Mouse (Mus musculus) effector memory CD4-positive, alpha-beta T cell, adult 7 months (primary cell): ENCODE data around the gene Cntrob. TPM values are rescaled to one million over a fixed set of nuclear protein-coding genes. Genes with fewer than 3 reads are reported as not detected.

ENCODE experiments used
- polyA plus RNA-seq: library from polyadenylated mRNA; unstranded; fragments of 100-300 nt; shearing (Covaris generic); gene quantifications from one replicate; pipeline ENCODE4 v1.2.1, GENCODE M21; 2017

Cntrob gene
- 9.9 TPM for polyA plus RNA-seq

DNA sequence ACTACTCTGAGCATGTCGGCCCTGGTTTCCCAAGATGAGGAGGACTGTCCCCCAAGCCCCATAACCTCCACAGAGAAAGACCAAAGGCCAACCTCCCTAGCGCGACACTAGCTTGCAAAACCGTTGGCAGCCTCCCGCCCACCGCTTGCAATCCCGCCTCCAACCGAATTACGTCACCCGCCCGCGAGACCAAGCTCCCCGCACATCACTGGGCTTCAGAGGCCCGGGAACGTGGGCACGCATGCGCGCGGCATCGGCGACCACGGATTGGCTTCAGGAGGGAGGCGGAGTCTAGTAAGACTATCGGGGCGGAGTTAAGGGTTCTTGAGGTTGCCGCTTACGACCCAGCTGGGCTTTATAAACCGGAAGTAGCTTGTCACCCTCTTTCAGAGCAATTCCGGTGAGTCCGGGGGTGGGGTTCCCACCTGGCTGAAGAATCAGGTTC lies at the start of gene Cntrob, which contains the start of gene Trappc1:
TSS of gene Cntrob (minus strand) at position 109 of the 445 bp plus-strand sequence.
TSS of gene Trappc1 (plus strand) at position 314 of the 445 bp plus-strand sequence.

DNA sequence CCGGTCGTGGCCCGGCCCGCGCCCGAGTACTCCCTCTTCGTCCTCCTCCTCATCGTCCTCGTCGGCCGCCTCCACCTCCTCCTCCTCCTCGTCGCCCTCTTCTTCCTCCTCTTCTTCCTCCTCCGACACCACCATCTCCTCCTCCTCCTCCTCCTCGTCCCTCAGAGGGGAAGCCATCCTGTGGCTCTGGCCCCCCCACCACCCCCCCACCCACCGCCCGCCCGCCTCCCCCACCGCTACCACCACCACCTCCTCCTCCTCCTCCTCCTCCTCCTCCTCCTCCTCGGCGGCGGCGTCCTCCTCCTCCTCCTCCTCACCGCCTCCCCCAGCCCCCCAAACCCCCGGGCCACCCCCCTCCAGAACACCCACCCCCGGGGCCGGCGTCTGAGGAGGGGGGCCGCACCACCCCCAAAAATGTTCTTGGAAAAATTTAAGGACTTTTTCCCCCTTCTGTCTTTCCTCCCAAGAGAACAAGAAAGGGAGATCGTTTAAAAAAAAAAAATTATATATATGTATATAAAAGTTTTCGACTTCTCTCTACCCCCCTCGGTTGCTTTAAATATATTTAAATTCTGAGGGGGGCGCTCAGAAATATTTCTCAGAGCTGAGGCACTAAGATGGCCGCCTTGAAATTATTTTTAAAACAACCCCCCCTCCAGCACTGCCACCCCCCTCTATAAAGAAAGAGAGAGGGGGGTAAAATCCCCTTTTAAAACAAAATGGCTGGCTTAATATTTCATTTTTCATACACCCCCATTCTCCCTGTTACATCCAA lies 45.8 kb upstream of the Cntrob start, which contains the start of gene Chd3:
TSS of gene Chd3 (minus strand) at position 192 of the 775 bp plus-strand sequence.

DNA sequence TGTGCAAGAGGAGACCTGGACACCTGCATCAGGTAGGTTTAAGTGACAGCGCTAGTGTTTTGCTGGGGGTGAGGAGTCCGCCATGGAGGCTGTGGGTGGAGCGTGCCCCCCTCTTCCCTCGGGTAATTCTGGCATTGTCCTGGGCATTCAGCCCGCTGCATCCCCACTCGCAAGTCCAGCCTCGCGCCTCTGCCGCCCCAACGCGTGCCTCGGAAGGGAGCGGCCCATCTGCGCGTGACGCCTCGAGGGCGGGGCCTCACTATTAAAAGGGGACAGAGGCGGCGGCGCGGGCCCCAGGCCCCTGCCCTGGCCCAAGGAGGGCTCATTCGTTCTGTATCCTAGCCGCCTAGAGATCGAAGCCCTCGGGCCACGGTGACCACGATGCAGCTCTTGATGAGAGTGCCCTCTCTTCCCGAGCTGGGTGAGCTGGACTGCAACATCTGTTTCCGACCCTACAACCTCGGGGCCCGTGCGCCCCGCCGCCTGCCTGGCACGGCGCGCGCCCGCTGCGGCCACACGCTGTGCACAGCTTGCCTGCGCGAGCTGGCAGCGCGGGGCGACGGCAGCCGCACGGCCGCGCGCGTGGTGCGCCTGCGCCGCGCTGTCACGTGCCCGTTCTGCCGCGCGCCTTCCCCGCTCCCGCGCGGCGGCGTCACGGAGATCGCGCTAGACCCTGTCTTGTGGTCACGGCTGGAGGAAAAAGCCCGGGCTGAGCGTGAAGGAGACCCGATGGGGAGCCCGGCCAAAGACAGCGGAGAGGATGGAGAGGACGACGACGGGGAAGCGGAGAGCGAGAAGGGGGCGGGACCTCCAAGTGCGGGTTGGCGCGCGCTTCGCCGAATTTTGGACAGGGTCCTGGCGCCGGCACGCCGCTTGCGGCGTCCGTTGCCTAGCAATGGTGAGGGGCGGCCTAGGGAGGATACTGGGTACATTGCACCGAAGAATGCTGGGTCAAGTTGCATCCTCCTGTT lies 16.9 kb upstream of the Cntrob start, which contains the start of gene Rnf227:
TSS of gene Rnf227 (plus strand) at position 301 of the 971 bp plus-strand sequence.

DNA sequence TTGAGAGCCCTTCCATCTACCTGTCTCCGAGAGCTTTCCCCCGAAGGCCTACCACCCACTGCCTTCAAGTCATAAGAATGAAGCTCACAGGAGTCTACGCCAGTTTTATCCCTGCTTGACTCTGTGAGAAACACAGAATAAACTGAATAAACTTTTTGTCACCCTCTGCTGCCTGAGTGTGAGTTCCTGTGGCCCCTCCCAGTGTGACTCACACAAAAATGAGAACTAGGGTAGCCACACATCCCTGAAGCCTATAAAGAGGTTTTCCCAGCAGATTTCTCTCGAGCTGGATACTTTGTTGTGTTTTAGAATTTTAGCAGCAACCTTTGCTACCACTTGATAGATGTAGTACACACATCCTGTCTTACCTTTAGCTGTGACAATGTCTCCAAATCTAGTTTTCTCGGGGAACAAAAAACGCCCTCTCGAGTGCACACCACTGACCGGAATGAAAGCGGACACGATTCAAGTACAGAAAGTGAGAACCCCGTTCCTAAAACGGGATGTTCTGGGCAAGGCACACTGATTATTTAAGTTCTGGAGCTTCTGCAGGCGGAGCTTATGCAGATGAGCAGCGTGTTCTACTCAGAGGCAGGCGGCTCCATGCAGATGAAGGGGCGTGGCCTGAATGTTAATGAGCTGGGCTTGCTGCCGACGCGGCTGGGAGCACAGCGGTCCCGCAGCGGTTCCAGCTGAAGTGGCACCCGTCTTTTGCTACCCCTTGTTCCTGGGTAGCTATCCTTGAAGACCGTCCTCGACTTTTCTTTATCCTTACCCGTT lies 2.2 kb upstream of the Cntrob start, which contains the start of gene Kcnab3:
TSS of gene Kcnab3 (plus strand) at position 631 of the 780 bp plus-strand sequence.

Other genes starting within 250 kb of the Cntrob start
- 250 TPM for gene Vamp2, start 235.3 kb downstream of the Cntrob start, polyA plus RNA-seq
- gene Per1, start 228.6 kb downstream of the Cntrob start, polyA plus RNA-seq, result 81.1 TPM
- gene Hes7, start 203.4 kb downstream of the Cntrob start, polyA plus RNA-seq, result 0.35 TPM
- 0.63 TPM for gene 9130213A22Rik, start 201.2 kb downstream of the Cntrob start, polyA plus RNA-seq
- gene Aloxe3, start 197.9 kb downstream of the Cntrob start, polyA plus RNA-seq, result 0.69 TPM
- not detected for gene Alox12b, start 166.8 kb downstream of the Cntrob start, polyA plus RNA-seq
- gene Alox8, start 125.9 kb downstream of the Cntrob start, polyA plus RNA-seq, result 0.57 TPM
- 0.10 TPM for gene Gucy2e, start 86.7 kb downstream of the Cntrob start, polyA plus RNA-seq
- 43.0 TPM for gene Trappc1, start 205 bp upstream of the Cntrob start, polyA plus RNA-seq
- 0.65 TPM for gene Kcnab3, start 2.5 kb upstream of the Cntrob start, polyA plus RNA-seq
- gene Rnf227, start 16.7 kb upstream of the Cntrob start, polyA plus RNA-seq, result 2.2 TPM
- 65.5 TPM for gene Chd3, start 45.6 kb upstream of the Cntrob start, polyA plus RNA-seq
- gene Naa38, start 71.7 kb upstream of the Cntrob start, polyA plus RNA-seq, result 45.5 TPM
- 28.4 TPM for gene Cyb5d1, start 71.9 kb upstream of the Cntrob start, polyA plus RNA-seq
- 3.3 TPM for gene Tmem88, start 74.5 kb upstream of the Cntrob start, polyA plus RNA-seq
- gene Kdm6b, start 89.9 kb upstream of the Cntrob start, polyA plus RNA-seq, result 55.7 TPM
- gene Dnah2, start 225.3 kb upstream of the Cntrob start, polyA plus RNA-seq, result 0.16 TPM
- gene Efnb3, start 236.4 kb upstream of the Cntrob start, polyA plus RNA-seq, result not detected